Mouse (Mus musculus): ENCODE results near the gene Gsdma. TPM values are rescaled to one million over a fixed set of nuclear protein-coding genes. Genes with fewer than 3 reads are reported as not detected.
A peak's percentile ranks its signal among the peaks of the same experiment; 100 is the strongest.
"Not testable (repeated sequence)": the region's sequence is repeated elsewhere in the genome, so short reads cannot be mapped to it uniquely, and the experiment has no call there.

Gsdma gene
- polyA plus RNA-seq, 1 experiment from 2014 or later = 79.6 TPM

DNA sequence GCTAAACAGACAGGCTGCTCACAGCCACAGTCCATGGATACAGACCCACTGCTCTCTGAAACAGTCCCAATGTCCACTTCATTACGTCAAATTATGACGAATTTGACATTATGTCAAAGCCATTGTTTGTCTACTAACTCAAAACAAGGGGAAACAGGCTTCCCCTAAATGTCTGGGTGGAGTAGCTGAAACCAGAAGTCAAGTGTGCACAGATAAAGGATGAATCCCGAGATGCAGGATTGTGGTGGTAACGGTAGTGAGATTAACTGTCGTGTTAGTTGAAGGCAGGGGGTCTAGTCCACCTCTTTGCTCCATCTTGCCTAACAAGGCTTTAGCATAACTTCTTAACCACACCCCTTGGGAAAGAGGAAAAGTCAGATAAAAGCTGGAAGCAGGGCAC lies 8.3 kb downstream of the Gsdma start:
- Histone ChIP-seq H3K4me2 (replicated peaks; ENCODE audit: low read depth) (no peak overlapping the region), H3K4me3 (ENCODE audit: low read depth, low read length) (no peak overlapping the region), H3K27ac (replicated peaks) (0 out of 2 replicates have a peak overlapping the region, but pooled peaks have one; percentile 4), H3K36me3 (ENCODE audit: control insufficient read depth, insufficient read depth, low read length) (no peaks in the 10 kb centered on the region), H3K27me3 (ENCODE audit: control insufficient read depth, insufficient read depth, low read length) (no peaks in the 10 kb centered on the region), H3K9ac (ENCODE audit: low read length) (no peak overlapping the region), H3K4me1 (replicated peaks; ENCODE audit: control insufficient read depth, insufficient read depth) (no peaks in the 10 kb centered on the region), H3K9me3 (ENCODE audit: control insufficient read depth, low read length) (no peaks in the 10 kb centered on the region)
- no peak for DNase-seq (ENCODE audit: low spot score)
- WGBS = 69% methylated on average over 5 of the region's 5 CpGs
- no peak for ATAC-seq (ENCODE audit: low FRiP score, low TSS enrichment)
- TF ChIP-seq CTCF (IDR thresholded peaks at IDR 0.05; ENCODE audit: low read depth) (no peak), EP300 (optimal IDR thresholded peaks at IDR 0.05) (no peak)

GRCm38 (mm10) chr11:98673136-98673535 lies 9.0 kb downstream of the Gsdma start:
- H3K36me3 ChIP-seq (ENCODE audit: control insufficient read depth, insufficient read depth, low read length); H3K27me3 ChIP-seq (ENCODE audit: control insufficient read depth, insufficient read depth, low read length); H3K9me3 ChIP-seq (ENCODE audit: control insufficient read depth, low read length); H3K9ac ChIP-seq (ENCODE audit: low read length); H3K4me3 ChIP-seq (ENCODE audit: low read depth, low read length); H3K4me1 ChIP-seq (replicated peaks; ENCODE audit: control insufficient read depth, insufficient read depth); H3K4me2 ChIP-seq (replicated peaks; ENCODE audit: low read depth); H3K27ac ChIP-seq (replicated peaks): not testable (repeated sequence)
- peak; percentile 72 for TF ChIP-seq CTCF (IDR thresholded peaks at IDR 0.05; ENCODE audit: low read depth)
- ATAC-seq (ENCODE audit: low FRiP score, low TSS enrichment) (peak; percentile 71), DNase-seq (ENCODE audit: low spot score) (peak; percentile 67)
- 2% methylated on average over 6 of the region's 7 CpGs for WGBS

- H3K4me1 ChIP-seq (replicated peaks; ENCODE audit: control insufficient read depth, insufficient read depth) = no peaks in the 10 kb centered on the region
Measured at GRCm38 (mm10) chr11:98675829-98676363, 11.7 kb downstream of the Gsdma start.

DNA sequence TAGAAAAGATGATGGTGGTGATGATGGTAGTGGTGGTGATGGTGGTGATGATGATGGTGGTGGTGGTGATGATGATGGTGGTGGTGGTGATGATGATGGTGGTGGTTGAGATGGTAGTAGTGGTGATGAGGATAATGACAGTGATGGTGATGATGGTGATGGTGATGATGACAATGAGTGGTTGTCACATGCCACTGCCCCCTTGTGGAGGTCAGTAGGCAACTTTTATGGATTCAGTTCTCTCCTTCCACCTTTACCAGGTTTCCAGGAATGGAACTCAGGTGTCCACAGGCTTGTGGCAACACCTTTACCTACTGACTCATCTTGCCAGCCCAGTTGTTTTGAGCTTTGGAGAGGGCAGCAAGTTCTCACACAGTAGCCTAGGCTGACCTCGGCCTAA lies 15.9 kb downstream of the Gsdma start:
- DNase-seq (ENCODE audit: low spot score) (no peak), ATAC-seq (ENCODE audit: low FRiP score, low TSS enrichment) (no peak)
- H3K27ac ChIP-seq (replicated peaks) = no peak overlapping the region
- H3K27me3 ChIP-seq (ENCODE audit: control insufficient read depth, insufficient read depth, low read length) = no peaks in the 10 kb centered on the region
- H3K9ac ChIP-seq (ENCODE audit: low read length) = no peak overlapping the region
- WGBS = 96% methylated on average over 1 of the region's 1 CpGs
- H3K4me3 ChIP-seq (ENCODE audit: low read depth, low read length) = no peak overlapping the region
- H3K9me3 ChIP-seq (ENCODE audit: control insufficient read depth, low read length) = no peaks in the 10 kb centered on the region
- H3K4me1 ChIP-seq (replicated peaks; ENCODE audit: control insufficient read depth, insufficient read depth) = no peaks in the 10 kb centered on the region
- peaks cover 2% of the 10 kb centered on the region for H3K36me3 ChIP-seq (ENCODE audit: control insufficient read depth, insufficient read depth, low read length)
- H3K4me2 ChIP-seq (replicated peaks; ENCODE audit: low read depth) = no peak overlapping the region
- peak; percentile 49 for TF ChIP-seq CTCF (IDR thresholded peaks at IDR 0.05; ENCODE audit: low read depth)
- TF ChIP-seq EP300 (optimal IDR thresholded peaks at IDR 0.05) = no peak

More at GRCm38 (mm10) chr11:98675829-98676363, 11.7 kb downstream of the Gsdma start:
- Histone ChIP-seq H3K4me2 (replicated peaks; ENCODE audit: low read depth) (no peak overlapping the region), H3K9me3 (ENCODE audit: control insufficient read depth, low read length) (no peaks in the 10 kb centered on the region), H3K9ac (ENCODE audit: low read length) (no peak overlapping the region), H3K36me3 (ENCODE audit: control insufficient read depth, insufficient read depth, low read length) (no peaks in the 10 kb centered on the region), H3K4me3 (ENCODE audit: low read depth, low read length) (no peak overlapping the region), H3K27ac (replicated peaks) (no peak overlapping the region), H3K27me3 (ENCODE audit: control insufficient read depth, insufficient read depth, low read length) (no peaks in the 10 kb centered on the region)
- ATAC-seq (ENCODE audit: low FRiP score, low TSS enrichment) (no peak), DNase-seq (ENCODE audit: low spot score) (no peak)
- TF ChIP-seq EP300 (optimal IDR thresholded peaks at IDR 0.05) (no peak), CTCF (IDR thresholded peaks at IDR 0.05; ENCODE audit: low read depth) (no peak)
- WGBS = 35% methylated on average over 7 of the region's 7 CpGs

DNA sequence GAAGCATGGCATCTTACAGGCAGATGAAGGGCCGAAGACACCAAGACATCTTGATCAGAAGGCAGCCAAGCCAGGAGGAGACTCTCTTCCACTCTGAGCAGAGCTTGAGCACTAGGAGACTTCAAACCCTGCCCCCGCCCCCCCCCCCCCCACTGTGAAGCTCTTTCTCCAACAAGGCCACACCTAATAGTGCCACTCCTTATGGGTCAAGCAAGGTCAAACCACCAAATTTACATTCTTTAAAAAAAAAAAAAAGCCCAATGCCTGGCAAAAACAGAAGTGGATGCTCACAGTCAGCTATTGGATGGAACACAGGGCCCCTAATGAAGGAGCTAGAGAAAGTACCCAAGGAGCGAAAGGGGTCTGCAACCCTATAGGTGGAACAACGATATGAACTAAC lies 16.4 kb downstream of the Gsdma start:
- not testable (repeated sequence) for H3K4me1 ChIP-seq (replicated peaks; ENCODE audit: control insufficient read depth, insufficient read depth); DNase-seq (ENCODE audit: low spot score); H3K4me2 ChIP-seq (replicated peaks; ENCODE audit: low read depth); H3K27me3 ChIP-seq (ENCODE audit: control insufficient read depth, insufficient read depth, low read length); H3K4me3 ChIP-seq (ENCODE audit: low read depth, low read length); H3K9me3 ChIP-seq (ENCODE audit: control insufficient read depth, low read length); H3K27ac ChIP-seq (replicated peaks); H3K9ac ChIP-seq (ENCODE audit: low read length); ATAC-seq (ENCODE audit: low FRiP score, low TSS enrichment); H3K36me3 ChIP-seq (ENCODE audit: control insufficient read depth, insufficient read depth, low read length)
- 82% methylated on average over 4 of the region's 4 CpGs for WGBS

DNA sequence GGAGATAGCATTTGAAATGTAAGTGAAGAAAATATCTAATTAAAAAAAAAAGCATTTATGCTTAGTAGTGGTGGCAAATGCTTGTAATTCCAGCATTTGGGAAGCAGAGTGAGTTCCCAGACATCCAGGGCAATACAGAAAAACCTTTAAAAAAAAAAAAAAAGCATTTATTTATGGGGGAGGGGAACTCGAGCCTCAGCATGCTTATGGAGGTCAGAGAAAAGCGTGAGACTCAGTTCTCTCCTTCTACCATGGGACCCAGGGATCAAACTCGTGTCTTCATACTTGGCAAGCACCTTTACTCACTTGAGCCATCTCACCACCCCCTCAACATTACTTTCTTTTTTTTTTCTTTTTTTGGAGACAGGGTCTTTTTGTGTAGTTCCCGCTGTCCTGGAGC lies 17.0 kb downstream of the Gsdma start:
- Histone ChIP-seq H3K4me2 (replicated peaks; ENCODE audit: low read depth) (no peak overlapping the region; the same call in 1 of the 2 replicates), H3K9ac (ENCODE audit: low read length) (no peak overlapping the region), H3K4me1 (replicated peaks; ENCODE audit: control insufficient read depth, insufficient read depth) (no peaks in the 10 kb centered on the region), H3K27ac (replicated peaks) (no peak overlapping the region), H3K36me3 (ENCODE audit: control insufficient read depth, insufficient read depth, low read length) (peaks cover 13% of the 10 kb centered on the region), H3K9me3 (ENCODE audit: control insufficient read depth, low read length) (no peaks in the 10 kb centered on the region), H3K27me3 (ENCODE audit: control insufficient read depth, insufficient read depth, low read length) (no peaks in the 10 kb centered on the region), H3K4me3 (ENCODE audit: low read depth, low read length) (no peak overlapping the region)
- DNase-seq (ENCODE audit: low spot score) (no peak), ATAC-seq (ENCODE audit: low FRiP score, low TSS enrichment) (no peak)
- 82% methylated on average over 4 of the region's 4 CpGs for WGBS
- TF ChIP-seq EP300 (optimal IDR thresholded peaks at IDR 0.05) = no peak
- no peak for TF ChIP-seq CTCF (IDR thresholded peaks at IDR 0.05; ENCODE audit: low read depth)
